Mouse (Mus musculus) bone marrow, adult 2 months (tissue): ENCODE results near the gene Echdc2. TPM values are rescaled to one million over a fixed set of nuclear protein-coding genes. Genes with fewer than 3 reads are reported as not detected.
"Not testable (repeated sequence)": the region's sequence is repeated elsewhere in the genome, so short reads cannot be mapped to it uniquely, and the experiment has no call there.

Source experiments
- H3K27ac ChIP-seq: fragments of 200-500 bp; 2 replicates; pipeline ENCODE4 v1.5.1; 2012; ENCODE audit warnings: low read depth, mild to moderate bottlenecking, control low read depth, inconsistent platforms, low read length; ENCODE audit not compliant: control insufficient read depth, poor library complexity, insufficient read depth
- H3K4me1 ChIP-seq: fragments of 200-500 bp; 2 replicates; pipeline ENCODE4 v1.6.1; 2011; ENCODE audit warnings: low read length; ENCODE audit not compliant: control insufficient read depth, insufficient read depth
- H3K4me3 ChIP-seq: fragments of 200-500 bp; replicated peaks from 2 replicates; pipeline ENCODE3; 2011; ENCODE audit warnings: mild to moderate bottlenecking, low read depth, low read length, control low read depth; ENCODE audit not compliant: control insufficient read depth
- CTCF ChIP-seq: fragments of 200-500 bp; IDR thresholded peaks from 2 replicates; pipeline ENCODE4 v1.5.1; 2011; ENCODE audit warnings: low read length, control low read depth; ENCODE audit not compliant: control insufficient read depth, insufficient read depth
- POLR2A ChIP-seq: fragments of 200-500 bp; IDR thresholded peaks from 2 replicates; pipeline ENCODE4 v1.6.1; 2011; ENCODE audit warnings: low read depth, mild to moderate bottlenecking, control low read depth, low read length, borderline replicate concordance; ENCODE audit not compliant: control insufficient read depth
- WGBS: fragments of 180-500 bp; shearing (Covaris S2); methylation state at CpG from one replicate; pipeline ENCODE4 v1.1.7; 2018; 5-methylcytosine and 5-hydroxymethylcytosine counted together
- polyA plus RNA-seq: library from polyadenylated mRNA; stranded (reverse); fragments of >200 nt; gene quantifications from 2 replicates; pipeline ENCODE4 v1.2.4, GENCODE M21; 2011; ENCODE audit warnings: low replicate concordance; ENCODE audit not compliant: missing spikeins, insufficient read depth, insufficient read length

Gene Echdc2
- polyA plus RNA-seq, 1 experiment, result 20.0 TPM

DNA sequence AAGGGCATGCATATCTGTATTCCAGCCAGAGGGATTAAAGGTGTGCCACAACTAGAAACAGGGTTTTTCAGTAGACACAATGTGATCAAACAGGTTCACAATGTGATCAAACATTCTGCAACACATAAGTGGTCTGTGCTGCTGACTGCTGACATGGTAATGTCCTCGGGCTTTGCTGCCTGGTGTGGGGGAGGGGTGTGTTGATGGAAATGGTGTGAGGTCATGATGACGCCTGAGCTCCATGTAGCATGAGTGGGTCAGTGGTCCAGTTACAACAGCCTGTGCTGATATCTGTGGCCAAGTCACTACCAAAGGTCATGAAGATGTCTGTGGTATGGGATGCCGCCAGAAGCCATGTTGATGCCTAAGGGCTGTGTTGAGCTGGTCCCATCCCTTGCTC is 34.8 kb upstream of the Echdc2 start:
- TF ChIP-seq CTCF, result no peak
- no peak for TF ChIP-seq POLR2A
- no peak overlapping the region for H3K4me3 ChIP-seq
- WGBS, result 83% methylated on average over 3 of the region's 3 CpGs

DNA sequence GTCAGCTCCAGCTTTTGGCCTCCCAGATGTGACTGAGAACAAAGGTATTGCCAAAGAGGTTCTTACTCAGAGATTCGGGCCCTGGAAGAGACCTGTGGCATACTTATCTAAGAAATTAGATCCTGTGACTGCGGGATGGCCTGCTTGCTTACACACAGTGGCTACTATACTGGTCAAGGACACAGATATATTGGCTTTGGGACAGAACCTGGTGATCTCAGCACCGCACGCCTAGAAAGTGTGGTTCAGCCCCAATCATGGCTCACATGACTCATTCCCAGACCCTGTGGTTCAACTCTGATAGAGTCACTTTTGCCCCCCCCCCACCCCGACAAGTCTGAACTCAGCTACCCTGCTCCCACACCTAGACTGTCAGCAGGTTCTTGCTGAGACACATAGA is 28.3 kb upstream of the Echdc2 start:
- Histone ChIP-seq H3K27ac (no peak overlapping the region), H3K4me3 (no peak overlapping the region), H3K4me1 (no peaks in the 10 kb centered on the region)
- no peak for TF ChIP-seq CTCF
- no peak for TF ChIP-seq POLR2A
- 77% methylated on average over 5 of the region's 5 CpGs for WGBS

More for the DNA sequence above, 34.8 kb upstream of the Echdc2 start:
- no peaks in the 10 kb centered on the region for H3K4me1 ChIP-seq
- no peak overlapping the region for H3K27ac ChIP-seq

DNA sequence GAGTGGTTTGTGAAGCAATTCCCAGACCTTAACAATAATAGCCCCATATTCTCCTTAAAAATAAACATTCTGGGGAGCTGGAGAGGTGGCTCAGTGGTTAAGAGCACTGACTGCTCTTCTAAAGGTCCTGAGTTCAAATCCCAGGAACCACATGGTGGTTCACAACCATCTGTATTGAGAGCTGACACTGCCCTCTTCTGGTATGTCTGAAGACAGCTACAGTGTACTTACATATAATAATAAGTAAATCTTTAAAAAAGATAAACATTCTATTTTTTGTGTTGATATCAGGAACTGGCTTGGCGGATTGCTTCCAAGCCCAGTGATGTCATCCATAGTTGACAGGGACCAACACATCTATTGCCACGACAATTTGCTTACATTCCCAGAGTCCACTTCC is 22.1 kb upstream of the Echdc2 start:
- not testable (repeated sequence) for H3K4me3 ChIP-seq, H3K4me1 ChIP-seq, H3K27ac ChIP-seq
- 71% methylated on average over 2 of the region's 2 CpGs for WGBS

- no peak for TF ChIP-seq CTCF
- no peak for TF ChIP-seq POLR2A
These were observed 21.5 kb upstream of the Echdc2 start for GRCm38 (mm10) chr4:108143778-108144177.

GRCm38 (mm10) chr4:108144880-108145279 is 20.4 kb upstream of the Echdc2 start, which contains the start of gene Scp2:
Scp2 (minus strand) TSS chr4:108144998.
- TF ChIP-seq CTCF, result no peak
- no peak for TF ChIP-seq POLR2A
- Histone ChIP-seq H3K4me1 (no peaks in the 10 kb centered on the region), H3K27ac (no peak within 1 kb of the TSS), H3K4me3 (no peak within 1 kb of the TSS)
- 77% methylated on average over 1 of the region's 1 CpGs for WGBS

More at GRCm38 (mm10) chr4:108143778-108144177, 21.5 kb upstream of the Echdc2 start:
- H3K27ac ChIP-seq, result no peak overlapping the region
- no peak overlapping the region for H3K4me3 ChIP-seq
- H3K4me1 ChIP-seq, result no peaks in the 10 kb centered on the region

- H3K27ac ChIP-seq, H3K4me3 ChIP-seq, H3K4me1 ChIP-seq: not testable (repeated sequence)
- 61% methylated on average over 3 of the region's 3 CpGs for whole genome bisulfite sequencing
These were observed 19.7 kb upstream of the Echdc2 start for GRCm38 (mm10) chr4:108145554-108145953.

DNA sequence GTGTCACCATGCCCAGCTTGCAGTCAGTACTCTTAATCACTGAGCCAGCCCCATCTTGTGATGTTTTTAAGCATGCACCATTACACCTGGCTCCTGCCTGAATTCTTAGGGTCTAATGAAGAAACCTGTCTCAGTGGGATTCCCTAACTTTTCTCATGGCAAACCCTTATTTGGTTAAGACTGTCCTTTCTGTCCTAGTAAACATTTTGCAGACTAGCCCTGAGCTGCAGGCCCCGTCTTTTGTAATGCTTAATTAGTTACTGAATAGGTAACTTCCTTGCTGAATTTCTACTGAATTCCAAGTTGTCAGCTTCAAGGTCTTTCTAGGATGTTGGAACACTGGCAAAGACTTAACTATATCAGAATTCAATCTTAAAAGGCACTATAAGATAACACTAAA is 10.1 kb upstream of the Echdc2 start:
- 70% methylated on average over 1 of the region's 1 CpGs for WGBS
- H3K27ac ChIP-seq, H3K4me1 ChIP-seq, H3K4me3 ChIP-seq: not testable (repeated sequence)

GRCm38 (mm10) chr4:108161936-108162335 is 3.3 kb upstream of the Echdc2 start:
- WGBS, result 87% methylated on average over 8 of the region's 8 CpGs
- Histone ChIP-seq H3K4me1 (no peaks in the 10 kb centered on the region), H3K27ac (no peak overlapping the region), H3K4me3 (no peak overlapping the region)
- TF ChIP-seq POLR2A (no peak), CTCF (no peak)

GRCm38 (mm10) chr4:108163291-108163690 is 1.9 kb upstream of the Echdc2 start:
- no peak for TF ChIP-seq POLR2A
- no peak for TF ChIP-seq CTCF
- no peak overlapping the region for H3K4me3 ChIP-seq
- WGBS, result 75% methylated on average over 3 of the region's 3 CpGs

More at GRCm38 (mm10) chr4:108163291-108163690, 1.9 kb upstream of the Echdc2 start:
- Histone ChIP-seq H3K27ac (no peak overlapping the region), H3K4me1 (no peaks in the 10 kb centered on the region)
